Mouse (Mus musculus) kidney, embryonic 14.5 days (tissue): ENCODE data around the gene Cacna2d4. TPM values are rescaled to one million over a fixed set of nuclear protein-coding genes. Genes with fewer than 3 reads are reported as not detected.
"Not testable (repeated sequence)": the region's sequence is repeated elsewhere in the genome, so short reads cannot be mapped to it uniquely, and the experiment has no call there.

ENCODE experiments used
- ATAC-seq: fragments of 200-750 bp; cut with Nextera tagmentation; 2 replicates; pipeline ENCODE4 v1.8.0; 2017; ENCODE audit warnings: moderate number of reproducible peaks, mild to moderate bottlenecking, moderate TSS enrichment, moderate library complexity; ENCODE audit not compliant: low FRiP score, low TSS enrichment
- H3K27ac ChIP-seq: fragments of 300-500 bp; sonication (generic); 2 replicates; pipeline ENCODE4 v1.5.1; 2014; ENCODE audit warnings: low read depth, mild to moderate bottlenecking, low read length, moderate library complexity, mixed read lengths
- H3K27me3 ChIP-seq: fragments of 300-500 bp; sonication (generic); 2 replicates; pipeline ENCODE4 v1.6.1; 2014; ENCODE audit warnings: mild to moderate bottlenecking, low read length; ENCODE audit not compliant: control insufficient read depth, insufficient read depth
- H3K36me3 ChIP-seq: fragments of 300-500 bp; sonication (generic); 2 replicates; pipeline ENCODE4 v1.6.1; 2014; ENCODE audit warnings: low read length, mixed read lengths; ENCODE audit not compliant: control insufficient read depth, insufficient read depth
- H3K4me1 ChIP-seq: fragments of 300-500 bp; sonication (generic); 2 replicates; pipeline ENCODE4 v1.6.1; 2014; ENCODE audit warnings: low read length, mixed read lengths; ENCODE audit not compliant: control insufficient read depth, insufficient read depth
- H3K4me2 ChIP-seq: fragments of 300-500 bp; sonication (generic); replicated peaks from 2 replicates; pipeline ENCODE4 v1.6.1; 2014; ENCODE audit warnings: low read depth, mild to moderate bottlenecking, low read length
- H3K4me3 ChIP-seq: fragments of 300-500 bp; sonication (generic); 2 replicates; pipeline ENCODE4 v1.5.1; 2014; ENCODE audit warnings: mild to moderate bottlenecking, low read length
- H3K9ac ChIP-seq: fragments of 300-500 bp; sonication (generic); 2 replicates; pipeline ENCODE4 v1.6.1; 2014; ENCODE audit warnings: low read depth, mild to moderate bottlenecking, low read length, moderate library complexity
- H3K9me3 ChIP-seq: fragments of 300-500 bp; sonication (generic); 2 replicates; pipeline ENCODE4 v1.6.1; 2016; ENCODE audit warnings: low read length; ENCODE audit not compliant: control insufficient read depth
- WGBS: fragments of 180-500 bp; shearing (Covaris S2); extraction: QIAGEN DNeasy Blood & Tissue Kit; methylation state at CpG from one replicate; pipeline ENCODE4 v1.1.7; 2014; 5-methylcytosine and 5-hydroxymethylcytosine counted together
- polyA plus RNA-seq: library from polyadenylated mRNA; unstranded; fragments of >200 nt; fragmentation: Nextera tagmentation; extraction: Ambion mirVana; gene quantifications from 2 replicates; pipeline ENCODE4 v1.2.1, GENCODE M21; 2014

Gene Cacna2d4
- polyA plus RNA-seq, 1 experiment from 2014 or later, result not detected

DNA sequence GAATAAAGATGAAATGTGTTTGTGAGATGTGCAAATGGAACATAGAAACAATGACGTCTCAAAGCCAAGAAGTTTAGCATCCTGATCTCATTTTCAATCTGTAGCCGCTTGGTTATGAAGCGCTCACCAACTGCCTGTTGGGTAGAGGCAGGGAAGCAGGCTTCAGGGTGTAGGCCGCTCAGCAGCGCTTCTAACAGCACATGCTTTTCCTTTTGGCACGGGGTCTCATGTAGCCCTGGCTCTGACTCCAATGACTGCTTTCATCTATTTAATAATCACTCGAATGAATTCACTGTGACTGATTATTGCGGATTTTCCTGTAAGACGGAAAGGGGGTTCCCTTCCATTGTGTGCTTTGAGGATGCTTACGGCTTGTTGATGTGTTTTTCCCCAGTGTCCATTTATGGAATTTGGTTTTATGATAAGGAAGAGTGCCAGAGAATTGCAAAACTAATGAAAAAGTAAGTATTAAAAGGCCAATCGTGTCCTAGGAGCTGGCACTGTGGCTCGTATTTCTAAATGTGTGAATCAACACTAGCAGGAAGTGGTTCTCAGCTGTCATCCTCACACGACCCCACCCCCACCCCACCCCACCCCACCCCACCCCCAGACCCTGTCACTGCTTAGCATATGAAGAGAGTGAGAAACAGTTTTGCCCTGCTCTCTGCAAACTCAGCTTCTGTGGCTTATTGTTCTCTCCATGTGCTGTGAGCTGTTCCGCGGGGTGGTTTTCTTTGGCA lies 37.6 kb upstream of the Cacna2d4 start:
- Histone ChIP-seq H3K9me3 (no peaks in the 10 kb centered on the region), H3K27me3 (no peaks in the 10 kb centered on the region), H3K36me3 (no peaks in the 10 kb centered on the region; the same call in 1 of the 2 replicates), H3K4me2 (no peak overlapping the region), H3K9ac (no peak overlapping the region), H3K4me3 (no peak overlapping the region), H3K4me1 (no peaks in the 10 kb centered on the region), H3K27ac (no peak overlapping the region)
- ATAC-seq, result no peak
- 51% methylated on average over 15 of the region's 15 CpGs for WGBS

DNA sequence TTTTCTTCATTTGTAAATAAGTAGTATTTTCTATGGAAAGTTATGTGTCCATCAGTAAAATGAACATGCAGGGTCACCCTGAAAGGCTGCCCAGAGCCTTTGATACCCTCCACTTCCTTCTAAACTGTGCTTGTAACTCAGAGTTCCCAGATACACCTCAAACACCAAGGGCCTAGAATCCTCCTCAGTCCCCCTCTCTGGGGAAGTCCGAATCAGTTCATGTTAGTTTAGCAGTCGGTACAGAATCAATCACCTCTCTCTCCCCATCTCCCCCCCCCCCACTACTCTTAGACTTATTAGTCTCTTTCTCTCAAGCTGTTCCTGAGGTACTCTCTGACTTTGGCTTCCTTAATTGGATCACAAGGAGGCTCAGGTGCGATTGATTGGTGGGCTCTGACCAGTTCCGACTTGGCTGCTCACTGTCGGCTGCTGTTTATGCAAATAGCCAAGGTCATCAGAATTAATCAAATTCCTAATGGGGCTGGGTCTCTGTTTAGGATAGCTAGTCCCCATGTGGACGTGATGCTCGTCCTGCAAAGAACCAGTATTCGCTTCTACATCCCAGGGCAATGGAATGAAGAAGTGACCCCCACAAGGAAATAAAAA lies 36.9 kb upstream of the Cacna2d4 start:
- Histone ChIP-seq H3K4me2 (no peak overlapping the region), H3K36me3 (no peaks in the 10 kb centered on the region; the same call in 1 of the 2 replicates), H3K9ac (no peak overlapping the region), H3K27me3 (no peaks in the 10 kb centered on the region), H3K4me3 (no peak overlapping the region), H3K9me3 (no peaks in the 10 kb centered on the region), H3K4me1 (no peaks in the 10 kb centered on the region), H3K27ac (no peak overlapping the region)
- 52% methylated on average over 8 of the region's 8 CpGs for WGBS
- ATAC-seq, result no peak

DNA sequence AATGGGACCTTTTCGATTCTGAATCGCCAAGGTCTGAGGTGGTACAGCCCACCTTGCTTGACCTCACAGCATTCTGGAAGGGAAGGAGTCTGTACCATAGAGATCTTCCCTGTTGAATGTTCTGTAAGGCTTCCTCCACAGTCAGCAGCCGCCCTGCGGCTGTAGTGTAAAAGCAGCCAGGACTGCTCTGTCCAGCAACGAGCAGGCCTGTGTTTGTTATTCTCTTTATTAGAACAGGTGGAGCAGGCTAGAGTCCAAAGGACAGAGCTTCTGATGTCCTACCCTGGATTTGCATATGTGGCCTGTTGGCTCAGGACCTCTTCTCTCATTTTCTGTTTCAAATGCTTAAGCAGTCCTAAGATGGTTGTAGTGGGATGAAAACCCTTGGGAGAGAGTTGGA lies 36.0 kb upstream of the Cacna2d4 start:
- H3K27me3 ChIP-seq, result no peaks in the 10 kb centered on the region

DNA sequence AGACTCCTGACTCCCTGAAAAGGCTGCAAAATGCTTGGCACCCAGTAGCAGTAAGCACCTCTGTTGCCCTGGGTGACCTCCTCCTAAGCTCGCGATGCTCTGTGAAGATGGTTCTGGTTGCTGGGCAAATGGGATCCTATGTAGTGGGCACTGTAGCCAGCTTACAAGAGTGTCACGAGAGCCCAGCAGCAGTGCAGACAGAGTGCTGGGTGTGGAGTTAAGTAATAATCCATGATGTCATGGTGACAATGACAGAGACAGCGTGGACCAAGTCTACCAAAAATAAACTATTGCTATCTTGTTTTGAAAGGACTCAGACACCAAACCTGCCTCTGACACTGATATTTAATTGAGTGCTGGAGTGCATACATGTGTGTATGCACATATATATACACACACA lies 34.8 kb upstream of the Cacna2d4 start:
- WGBS, result 94% methylated on average over 4 of the region's 4 CpGs
- ATAC-seq, result no peak

More for the DNA sequence above, 36.0 kb upstream of the Cacna2d4 start:
- H3K36me3 ChIP-seq, result no peaks in the 10 kb centered on the region; the same call in 1 of the 2 replicates
- H3K27ac ChIP-seq, result no peak overlapping the region
- ATAC-seq, result no peak
- no peaks in the 10 kb centered on the region for H3K4me1 ChIP-seq
- no peaks in the 10 kb centered on the region for H3K9me3 ChIP-seq
- no peak overlapping the region for H3K4me3 ChIP-seq
- H3K9ac ChIP-seq, result no peak overlapping the region
- H3K4me2 ChIP-seq, result no peak overlapping the region
- 75% methylated on average over 5 of the region's 5 CpGs for WGBS

DNA sequence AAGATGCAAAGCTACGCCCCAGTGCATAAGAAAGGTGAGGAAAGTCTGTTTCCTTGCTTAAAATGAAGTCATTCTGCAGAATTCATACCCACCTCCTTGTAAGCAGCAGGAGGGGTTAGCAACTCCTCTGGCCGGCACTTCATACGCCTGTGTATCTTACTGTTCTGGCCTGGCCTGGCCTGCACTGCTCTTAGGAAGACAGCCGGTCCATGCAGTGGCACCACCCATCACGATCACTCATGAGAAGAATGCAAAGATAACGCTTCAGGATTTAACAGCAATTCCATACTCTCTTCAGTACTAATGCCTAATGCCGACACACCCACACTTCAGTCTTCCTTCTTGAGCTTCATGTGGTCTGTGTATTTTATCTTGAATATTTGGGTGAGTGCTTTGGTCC lies 32.0 kb upstream of the Cacna2d4 start:
- no peak overlapping the region for H3K4me3 ChIP-seq
- H3K4me2 ChIP-seq, result no peak overlapping the region
- H3K4me1 ChIP-seq, result no peaks in the 10 kb centered on the region
- no peak overlapping the region for H3K9ac ChIP-seq
- H3K36me3 ChIP-seq, result no peaks in the 10 kb centered on the region; the same call in 1 of the 2 replicates
- WGBS, result 89% methylated on average over 7 of the region's 7 CpGs
- H3K27ac ChIP-seq, result no peak overlapping the region
- ATAC-seq, result no peak
- H3K9me3 ChIP-seq, result no peaks in the 10 kb centered on the region
- no peaks in the 10 kb centered on the region for H3K27me3 ChIP-seq

More for the DNA sequence above, 34.8 kb upstream of the Cacna2d4 start:
- no peaks in the 10 kb centered on the region; the same call in 1 of the 2 replicates for H3K36me3 ChIP-seq
- H3K9ac ChIP-seq, result no peak overlapping the region
- no peak overlapping the region for H3K27ac ChIP-seq
- no peak overlapping the region for H3K4me3 ChIP-seq
- no peaks in the 10 kb centered on the region for H3K27me3 ChIP-seq
- H3K9me3 ChIP-seq, result no peaks in the 10 kb centered on the region
- no peaks in the 10 kb centered on the region for H3K4me1 ChIP-seq
- H3K4me2 ChIP-seq, result no peak overlapping the region

DNA sequence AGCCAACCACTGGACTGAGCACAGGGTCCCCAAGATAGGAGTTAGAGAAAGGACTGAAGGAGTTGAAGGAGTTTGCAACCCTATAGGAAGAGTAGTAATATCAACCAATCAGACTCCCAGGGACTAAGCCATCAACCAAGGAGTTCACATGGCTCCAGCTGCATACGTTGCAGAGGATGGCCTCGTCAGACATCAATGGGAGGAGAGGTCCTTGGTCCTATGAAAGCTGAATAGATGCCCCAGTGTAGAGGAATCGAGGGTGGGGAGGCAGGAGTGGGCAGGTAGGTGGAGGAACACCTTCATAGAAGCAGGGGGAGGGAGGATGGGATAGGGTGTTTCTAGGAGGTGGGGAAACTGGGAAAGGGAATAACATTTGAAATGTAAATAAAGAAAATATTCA lies 31.4 kb upstream of the Cacna2d4 start:
- Histone ChIP-seq H3K27ac (no peak overlapping the region), H3K4me1 (no peaks in the 10 kb centered on the region), H3K9me3 (no peaks in the 10 kb centered on the region), H3K27me3 (no peaks in the 10 kb centered on the region), H3K9ac (no peak overlapping the region), H3K4me2 (no peak overlapping the region), H3K36me3 (no peaks in the 10 kb centered on the region; the same call in 1 of the 2 replicates), H3K4me3 (no peak overlapping the region)
- no peak for ATAC-seq
- WGBS, result 85% methylated on average over 3 of the region's 3 CpGs

DNA sequence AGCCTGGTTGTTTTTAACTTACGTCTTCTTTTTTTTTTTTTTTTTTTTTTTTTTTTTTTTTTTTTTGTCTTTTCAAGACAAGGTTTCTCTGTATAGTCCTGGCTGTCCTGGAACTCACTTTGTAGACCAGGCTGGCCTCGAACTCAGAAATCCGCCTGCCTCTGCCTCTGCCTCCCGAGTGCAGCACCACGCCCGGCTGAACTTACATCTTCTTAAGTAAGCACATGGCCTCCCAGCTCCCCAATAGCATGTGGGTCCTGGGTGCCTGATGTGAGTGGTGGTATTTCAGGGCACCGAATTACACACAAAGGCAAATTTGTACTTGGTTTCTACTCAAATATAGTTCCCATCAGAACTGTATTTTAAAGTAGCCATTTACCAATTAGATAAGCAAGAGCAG lies 30.3 kb upstream of the Cacna2d4 start:
- H3K27me3 ChIP-seq, ATAC-seq, H3K4me1 ChIP-seq, H3K36me3 ChIP-seq, H3K27ac ChIP-seq, H3K9ac ChIP-seq, H3K4me2 ChIP-seq, H3K9me3 ChIP-seq, H3K4me3 ChIP-seq: not testable (repeated sequence)
- 95% methylated on average over 7 of the region's 7 CpGs for WGBS

DNA sequence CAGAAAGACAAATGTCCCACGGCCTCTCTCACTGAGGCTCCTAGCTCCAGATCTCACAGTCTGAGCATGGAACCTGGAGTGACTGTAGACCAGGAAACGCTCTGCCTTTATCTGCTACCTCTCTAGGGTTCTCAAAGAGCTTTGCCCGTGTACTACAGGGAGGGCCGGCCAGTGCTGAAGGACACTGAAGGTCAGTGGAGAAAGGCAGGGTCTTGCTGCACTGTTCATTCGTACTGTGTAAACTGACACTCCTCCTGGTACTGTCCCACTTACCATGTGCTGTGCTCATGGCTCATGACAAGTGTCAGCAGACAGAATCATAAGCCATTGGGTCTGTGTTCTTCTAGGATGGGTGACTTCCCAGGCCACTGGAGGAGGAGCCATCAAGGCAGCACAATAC lies 23.0 kb upstream of the Cacna2d4 start:
- no peak overlapping the region for H3K4me3 ChIP-seq
- H3K4me2 ChIP-seq, result no peak overlapping the region
- H3K27me3 ChIP-seq, result no peaks in the 10 kb centered on the region
- H3K27ac ChIP-seq, result no peak overlapping the region
- 83% methylated on average over 5 of the region's 5 CpGs for WGBS
- no peaks in the 10 kb centered on the region for H3K4me1 ChIP-seq
- peaks cover 14% of the 10 kb centered on the region; the same call in 1 of the 2 replicates for H3K36me3 ChIP-seq
- no peak for ATAC-seq
- no peaks in the 10 kb centered on the region for H3K9me3 ChIP-seq
- H3K9ac ChIP-seq, result no peak overlapping the region

DNA sequence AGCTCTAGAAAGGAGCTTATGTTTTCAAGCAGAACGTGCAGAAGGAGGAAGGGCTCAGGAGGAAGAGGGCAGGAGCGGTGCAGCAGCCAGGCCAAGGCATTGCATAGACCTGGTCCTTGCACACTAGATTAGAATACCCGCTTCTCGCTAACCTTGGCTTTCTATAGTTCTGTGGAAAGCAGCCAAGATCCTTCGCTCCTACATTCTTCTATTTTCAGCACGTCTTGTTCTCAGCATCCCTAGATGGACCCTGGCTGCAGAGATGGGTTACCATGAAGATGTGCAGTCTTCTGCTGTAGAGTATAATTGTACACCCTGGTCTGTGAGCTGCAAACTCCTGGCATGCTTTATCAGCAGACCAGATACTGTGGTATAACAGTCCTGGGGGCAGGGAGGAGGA lies 22.1 kb upstream of the Cacna2d4 start:
- no peak overlapping the region for H3K4me2 ChIP-seq
- H3K9me3 ChIP-seq, result no peaks in the 10 kb centered on the region
- ATAC-seq, result no peak
- H3K4me3 ChIP-seq, result no peak overlapping the region
- H3K9ac ChIP-seq, result no peak overlapping the region
- H3K36me3 ChIP-seq, result peaks cover 14% of the 10 kb centered on the region; the same call in 1 of the 2 replicates
- no peaks in the 10 kb centered on the region for H3K27me3 ChIP-seq
- no peaks in the 10 kb centered on the region for H3K4me1 ChIP-seq
- 66% methylated on average over 6 of the region's 6 CpGs for WGBS
- H3K27ac ChIP-seq, result no peak overlapping the region
